Mouse (Mus musculus): Measurements from ENCODE around the gene Gnat1.

GRCm38 (mm10) chr9:107688415-107688814 is 8.9 kb upstream of the Gnat1 start:
- TF ChIP-seq CTCF (IDR thresholded peaks at IDR 0.05; ENCODE audit: extremely low read depth, insufficient read depth, insufficient read length, insufficient replicate concordance) (no peak), POLR2A (IDR thresholded peaks at IDR 0.05; ENCODE audit: low read depth, low read length) (no peak)

All from spleen, adult 2 months (tissue).